Mouse (Mus musculus) stomach, embryonic 15.5 days (tissue): Measurements from ENCODE around the gene Tgds. TPM values are rescaled to one million over a fixed set of nuclear protein-coding genes. Genes with fewer than 3 reads are reported as not detected.
"Not testable (repeated sequence)": the region's sequence is repeated elsewhere in the genome, so short reads cannot be mapped to it uniquely, and the experiment has no call there.

Experiments used
- ATAC-seq: fragments of 200-750 bp; cut with Nextera tagmentation; 2 replicates; pipeline ENCODE4 v1.8.0; 2017; ENCODE audit warnings: low read depth, moderate number of reproducible peaks, moderate TSS enrichment; ENCODE audit not compliant: insufficient read depth, low FRiP score
- H3K27ac ChIP-seq: fragments of 300-500 bp; sonication (generic); 2 replicates; pipeline ENCODE4 v1.5.1; 2015; ENCODE audit warnings: mild to moderate bottlenecking, inconsistent platforms
- H3K27me3 ChIP-seq: fragments of 300-500 bp; sonication (generic); replicated peaks from 2 replicates; pipeline ENCODE4 v1.6.1; 2015; ENCODE audit warnings: inconsistent platforms
- H3K36me3 ChIP-seq: fragments of 300-500 bp; sonication (generic); 2 replicates; pipeline ENCODE4 v1.6.1; 2015; ENCODE audit warnings: inconsistent platforms
- H3K4me1 ChIP-seq: fragments of 300-500 bp; sonication (generic); 2 replicates; pipeline ENCODE4 v1.6.1; 2015; ENCODE audit warnings: inconsistent platforms
- H3K4me2 ChIP-seq: fragments of 300-500 bp; sonication (generic); 2 replicates; pipeline ENCODE4 v1.6.1; 2015; ENCODE audit warnings: mild to moderate bottlenecking, inconsistent platforms
- H3K4me3 ChIP-seq: fragments of 300-500 bp; sonication (generic); replicated peaks from 2 replicates; pipeline ENCODE4 v1.5.1; 2015; ENCODE audit warnings: inconsistent platforms
- H3K9ac ChIP-seq: fragments of 300-500 bp; sonication (generic); 2 replicates; pipeline ENCODE4 v1.6.1; 2015; ENCODE audit warnings: inconsistent platforms
- H3K9me3 ChIP-seq: fragments of 300-500 bp; sonication (generic); 2 replicates; pipeline ENCODE4 v1.6.1; 2016; ENCODE audit warnings: inconsistent platforms
- WGBS: fragments of 180-500 bp; shearing (Covaris S2); methylation state at CpG from one replicate; pipeline ENCODE4 v1.1.7; 2015; 5-methylcytosine and 5-hydroxymethylcytosine counted together
- polyA plus RNA-seq: library from polyadenylated mRNA; unstranded; fragments of >200 nt; fragmentation: Nextera tagmentation; extraction: Ambion mirVana; gene quantifications from 2 replicates; pipeline ENCODE4 v1.2.1, GENCODE M21; 2015

Tgds gene
- polyA plus RNA-seq, 1 experiment from 2014 or later = 34.6 TPM

GRCm38 (mm10) chr14:118156740-118157139, 24.2 kb upstream of the Tgds start:
- H3K4me1 ChIP-seq = no peaks in the 10 kb centered on the region

DNA sequence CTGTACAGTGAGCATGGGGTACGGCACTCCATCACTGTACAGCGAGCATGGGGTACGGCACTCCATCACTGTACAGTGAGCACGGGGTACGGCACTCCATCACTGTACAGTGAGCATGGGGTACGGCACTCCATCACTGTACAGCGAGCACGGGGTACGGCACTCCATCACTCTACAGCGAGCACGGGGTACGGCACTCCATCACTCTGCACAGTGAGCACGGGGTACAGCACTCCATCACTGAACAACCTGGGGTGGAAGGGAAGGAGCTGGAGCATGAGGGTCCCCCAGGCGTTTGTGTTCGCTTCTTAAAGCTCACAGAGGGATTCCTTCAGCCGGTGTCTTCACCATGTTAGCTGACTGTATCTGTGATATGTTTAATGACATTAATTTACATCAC, 23.5 kb upstream of the Tgds start:
- H3K36me3 ChIP-seq = peaks cover 34% of the 10 kb centered on the region
- not testable (repeated sequence) for H3K9me3 ChIP-seq, H3K27me3 ChIP-seq, ATAC-seq, H3K4me1 ChIP-seq, H3K27ac ChIP-seq, H3K4me2 ChIP-seq, H3K4me3 ChIP-seq, H3K9ac ChIP-seq
- 91% methylated on average over 16 of the region's 16 CpGs for WGBS

More at GRCm38 (mm10) chr14:118156740-118157139, 24.2 kb upstream of the Tgds start:
- H3K4me2 ChIP-seq = no peak overlapping the region
- no peak overlapping the region for H3K4me3 ChIP-seq
- H3K36me3 ChIP-seq = peaks cover 39% of the 10 kb centered on the region
- no peaks in the 10 kb centered on the region for H3K9me3 ChIP-seq
- H3K9ac ChIP-seq = no peak overlapping the region
- ATAC-seq = no peak
- no peaks in the 10 kb centered on the region for H3K27me3 ChIP-seq
- H3K27ac ChIP-seq = no peak overlapping the region
- WGBS = 84% methylated on average over 10 of the region's 10 CpGs

DNA sequence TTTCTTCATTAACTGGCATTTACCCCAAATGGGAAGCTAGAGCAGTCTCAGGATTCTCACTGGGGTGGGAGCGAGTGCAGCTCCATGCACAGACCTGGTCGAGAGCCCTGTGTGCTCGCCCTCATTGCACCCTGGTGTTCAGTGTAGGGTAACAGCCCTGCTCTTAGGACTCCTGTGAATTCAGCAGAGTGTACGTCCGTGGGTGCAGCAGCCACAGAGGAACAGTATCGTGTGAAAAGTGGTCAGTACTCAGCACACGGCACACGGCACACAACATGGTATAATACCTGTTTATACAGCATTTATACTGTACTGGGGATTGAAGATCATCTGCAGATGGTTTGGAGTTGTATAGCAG, 19.7 kb upstream of the Tgds start:
- ATAC-seq = no peak
- H3K27ac ChIP-seq = no peak overlapping the region
- peaks cover 15% of the 10 kb centered on the region for H3K36me3 ChIP-seq

GRCm38 (mm10) chr14:118151651-118152293, 19.2 kb upstream of the Tgds start:
- no peak for ATAC-seq
- Histone ChIP-seq H3K9ac (no peak overlapping the region), H3K4me2 (no peak overlapping the region), H3K4me1 (no peaks in the 10 kb centered on the region), H3K4me3 (no peak overlapping the region), H3K9me3 (no peaks in the 10 kb centered on the region), H3K36me3 (peaks cover 13% of the 10 kb centered on the region), H3K27ac (no peak overlapping the region), H3K27me3 (no peaks in the 10 kb centered on the region)
- 64% methylated on average over 5 of the region's 5 CpGs for WGBS

More for the DNA sequence above, 19.7 kb upstream of the Tgds start:
- Histone ChIP-seq H3K27me3 (no peaks in the 10 kb centered on the region), H3K4me2 (no peak overlapping the region), H3K4me3 (no peak overlapping the region), H3K9me3 (no peaks in the 10 kb centered on the region), H3K9ac (no peak overlapping the region), H3K4me1 (no peaks in the 10 kb centered on the region)
- WGBS = 89% methylated on average over 8 of the region's 8 CpGs

DNA sequence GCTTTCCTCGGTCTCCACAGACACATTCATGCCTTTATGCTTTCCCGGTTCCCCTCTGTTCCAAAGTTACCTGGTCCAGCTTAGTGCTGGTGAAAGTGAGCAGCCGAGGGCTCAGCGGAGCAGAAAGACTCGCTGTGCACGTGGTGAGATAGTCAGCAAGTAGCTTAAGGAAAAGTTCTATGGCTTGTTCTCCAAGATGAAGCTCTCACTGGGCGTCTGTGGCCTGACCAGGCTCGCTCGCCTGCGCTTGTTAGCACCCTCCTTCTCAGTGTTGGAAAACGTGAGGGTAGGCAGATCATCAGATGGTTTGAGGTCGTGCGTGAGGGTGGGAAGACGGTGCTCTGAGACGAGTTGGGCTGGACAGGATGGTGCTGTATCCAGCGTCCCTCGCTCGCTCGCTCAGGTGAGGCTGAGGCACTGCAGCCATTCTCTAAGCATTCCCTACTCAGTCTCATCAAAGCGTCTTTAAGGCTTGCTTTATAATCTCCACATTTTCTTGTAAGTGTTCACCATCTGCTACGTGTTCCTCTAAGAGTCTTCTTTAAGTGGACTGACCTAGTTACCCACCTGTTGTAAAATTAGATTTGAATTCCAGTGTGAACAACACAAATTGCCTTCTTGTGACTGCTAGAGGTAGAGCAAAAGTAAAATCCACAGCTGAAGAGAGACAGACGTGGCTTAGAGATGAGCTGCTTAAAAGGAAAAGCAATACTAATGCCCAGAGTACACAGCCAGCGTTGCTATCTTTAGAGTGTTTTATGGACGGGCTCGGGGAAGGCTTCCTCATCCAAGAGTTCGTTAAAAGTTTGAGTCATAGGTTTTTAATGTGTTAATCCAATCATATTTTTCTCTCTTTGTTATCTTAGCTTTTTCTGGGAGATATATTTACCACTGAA, 18.3 kb upstream of the Tgds start:
- 87% methylated on average over 26 of the region's 26 CpGs for WGBS
- Histone ChIP-seq H3K27ac (no peak overlapping the region), H3K9ac (no peak overlapping the region), H3K9me3 (no peaks in the 10 kb centered on the region), H3K36me3 (peaks cover 12% of the 10 kb centered on the region), H3K4me1 (no peaks in the 10 kb centered on the region), H3K27me3 (no peaks in the 10 kb centered on the region), H3K4me3 (no peak overlapping the region), H3K4me2 (no peak overlapping the region)
- no peak for ATAC-seq

- H3K27ac ChIP-seq = no peak overlapping the region
- H3K4me1 ChIP-seq = no peaks in the 10 kb centered on the region
- no peaks in the 10 kb centered on the region for H3K9me3 ChIP-seq
- H3K4me2 ChIP-seq = no peak overlapping the region
- H3K36me3 ChIP-seq = peaks cover 7% of the 10 kb centered on the region
- H3K27me3 ChIP-seq = no peaks in the 10 kb centered on the region
- no peak overlapping the region for H3K9ac ChIP-seq
- 74% methylated on average over 10 of the region's 10 CpGs for WGBS
- no peak for ATAC-seq
- no peak overlapping the region for H3K4me3 ChIP-seq
Observed at GRCm38 (mm10) chr14:118148554-118148953, 16.0 kb upstream of the Tgds start.

GRCm38 (mm10) chr14:118148046-118148445, 15.5 kb upstream of the Tgds start:
- no peaks in the 10 kb centered on the region for H3K27me3 ChIP-seq
- no peak overlapping the region for H3K4me3 ChIP-seq
- H3K9ac ChIP-seq = no peak overlapping the region
- H3K36me3 ChIP-seq = 0 out of 2 replicates have a peak, but pooled peaks cover 5% of the 10 kb centered on the region
- H3K4me2 ChIP-seq = no peak overlapping the region
- no peaks in the 10 kb centered on the region for H3K9me3 ChIP-seq
- WGBS = 90% methylated on average over 13 of the region's 13 CpGs
- H3K27ac ChIP-seq = no peak overlapping the region
- ATAC-seq = no peak
- H3K4me1 ChIP-seq = no peaks in the 10 kb centered on the region

DNA sequence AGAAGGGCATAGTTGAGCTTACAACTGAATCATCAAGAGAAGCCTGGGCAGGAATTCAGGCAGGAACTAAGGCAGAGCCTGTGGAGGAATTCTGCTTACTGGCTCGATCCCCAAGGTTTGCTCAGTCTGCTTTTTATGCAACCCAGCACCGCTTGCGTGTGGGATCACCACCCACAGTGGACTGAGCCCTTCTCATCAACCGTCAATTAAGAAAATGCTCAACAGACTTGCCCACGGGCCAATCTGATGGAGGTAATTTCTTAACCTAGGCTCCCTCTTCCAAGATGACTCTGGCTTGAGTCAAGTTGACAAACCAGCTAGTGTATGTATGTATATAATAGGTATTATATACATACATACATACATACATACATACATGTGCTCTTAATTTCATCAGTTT, 9.7 kb upstream of the Tgds start:
- H3K4me1 ChIP-seq = no peaks in the 10 kb centered on the region
- H3K4me3 ChIP-seq = no peak overlapping the region
- H3K4me2 ChIP-seq = no peak overlapping the region
- no peaks in the 10 kb centered on the region for H3K27me3 ChIP-seq
- WGBS = 93% methylated on average over 5 of the region's 5 CpGs
- no peak overlapping the region for H3K9ac ChIP-seq
- no peak for ATAC-seq
- H3K36me3 ChIP-seq = peaks cover 23% of the 10 kb centered on the region
- no peak overlapping the region for H3K27ac ChIP-seq
- no peaks in the 10 kb centered on the region for H3K9me3 ChIP-seq

DNA sequence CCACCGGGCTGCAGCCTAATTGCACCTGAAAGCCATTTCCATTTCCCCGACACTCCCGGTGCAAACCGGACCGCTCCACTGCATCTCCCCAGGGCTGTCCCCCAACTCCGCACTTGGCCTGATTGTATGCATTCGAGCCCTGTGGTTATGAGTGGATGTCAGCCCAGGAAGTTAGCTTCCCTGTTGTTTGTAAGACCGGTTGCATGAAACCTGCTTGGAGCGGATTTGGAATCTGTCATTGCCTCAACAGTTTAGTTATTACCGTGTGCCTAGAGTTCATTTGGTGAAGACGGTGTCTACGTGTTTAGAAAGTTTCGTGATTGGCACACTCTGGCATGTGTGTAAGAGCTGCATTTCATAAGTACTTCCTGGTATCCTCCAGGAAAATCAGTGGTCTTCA, 4.9 kb upstream of the Tgds start:
- WGBS = 1% methylated on average over 13 of the region's 13 CpGs
- H3K9me3 ChIP-seq = no peaks in the 10 kb centered on the region
- no peaks in the 10 kb centered on the region for H3K27me3 ChIP-seq
- peaks cover 23% of the 10 kb centered on the region for H3K36me3 ChIP-seq
- peak overlapping the region; percentile 92 for H3K4me3 ChIP-seq
- peak overlapping the region; percentile 94 for H3K9ac ChIP-seq
- 0 out of 2 replicates have a peak, but pooled peaks cover 5% of the 10 kb centered on the region for H3K4me1 ChIP-seq
- peak overlapping the region; percentile 83 for H3K4me2 ChIP-seq
- peak overlapping the region; percentile 66 for H3K27ac ChIP-seq
- peak; percentile 5; the same call in 1 of the 2 replicates for ATAC-seq

DNA sequence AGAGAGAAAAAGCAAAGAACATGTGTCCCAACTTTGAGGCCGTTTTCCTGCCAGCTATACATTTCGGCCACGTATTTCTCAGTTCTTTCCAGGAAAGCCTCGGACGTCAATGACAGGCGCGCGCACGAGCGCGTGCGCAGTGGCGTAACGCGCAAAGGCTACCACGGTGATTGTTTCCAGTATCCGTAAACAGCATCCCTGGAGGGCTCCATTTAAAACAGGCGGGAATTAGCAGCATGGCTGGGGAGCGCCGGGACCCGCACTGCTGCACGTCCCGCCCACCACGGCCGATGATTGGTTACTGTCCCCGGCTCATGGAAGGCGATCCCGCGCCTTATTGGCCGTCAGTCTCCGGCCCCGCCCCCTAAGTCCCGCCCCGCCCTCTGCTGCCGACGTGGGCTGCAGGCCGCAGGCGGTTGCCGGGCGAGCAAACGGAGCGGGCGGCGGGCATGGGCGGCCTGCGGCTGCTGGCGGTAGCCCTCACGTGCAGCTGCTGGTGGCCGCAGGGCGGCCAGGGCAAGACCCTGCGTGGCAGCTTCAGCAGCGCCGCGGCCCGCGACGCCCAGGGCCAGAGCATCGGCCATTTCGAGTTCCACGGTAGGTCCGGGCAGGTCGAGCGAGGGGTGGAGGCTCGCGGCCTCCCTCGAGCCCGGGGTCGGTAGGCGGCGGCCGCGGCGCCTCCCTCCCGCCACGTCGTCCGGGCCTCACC, 4.3 kb upstream of the Tgds start, which contains the start of gene Gpr180:
Gene Gpr180, plus strand, starts transcription at position 415 of the 709 bp plus-strand sequence.
- peak within 1 kb of the TSS; percentile 66 for H3K27ac ChIP-seq
- WGBS = under 1% methylated on average over 69 of the region's 77 CpGs
- peaks cover 6% of the 10 kb centered on the region; the same call in 1 of the 2 replicates for H3K4me1 ChIP-seq
- no peaks in the 10 kb centered on the region for H3K9me3 ChIP-seq
- H3K9ac ChIP-seq = peak within 1 kb of the TSS; percentile 94
- H3K4me2 ChIP-seq = peak within 1 kb of the TSS; percentile 83
- H3K27me3 ChIP-seq = no peaks in the 10 kb centered on the region
- ATAC-seq = peak; percentile 96
- peak within 1 kb of the TSS; percentile 92 for H3K4me3 ChIP-seq
- peaks cover 23% of the 10 kb centered on the region for H3K36me3 ChIP-seq

DNA sequence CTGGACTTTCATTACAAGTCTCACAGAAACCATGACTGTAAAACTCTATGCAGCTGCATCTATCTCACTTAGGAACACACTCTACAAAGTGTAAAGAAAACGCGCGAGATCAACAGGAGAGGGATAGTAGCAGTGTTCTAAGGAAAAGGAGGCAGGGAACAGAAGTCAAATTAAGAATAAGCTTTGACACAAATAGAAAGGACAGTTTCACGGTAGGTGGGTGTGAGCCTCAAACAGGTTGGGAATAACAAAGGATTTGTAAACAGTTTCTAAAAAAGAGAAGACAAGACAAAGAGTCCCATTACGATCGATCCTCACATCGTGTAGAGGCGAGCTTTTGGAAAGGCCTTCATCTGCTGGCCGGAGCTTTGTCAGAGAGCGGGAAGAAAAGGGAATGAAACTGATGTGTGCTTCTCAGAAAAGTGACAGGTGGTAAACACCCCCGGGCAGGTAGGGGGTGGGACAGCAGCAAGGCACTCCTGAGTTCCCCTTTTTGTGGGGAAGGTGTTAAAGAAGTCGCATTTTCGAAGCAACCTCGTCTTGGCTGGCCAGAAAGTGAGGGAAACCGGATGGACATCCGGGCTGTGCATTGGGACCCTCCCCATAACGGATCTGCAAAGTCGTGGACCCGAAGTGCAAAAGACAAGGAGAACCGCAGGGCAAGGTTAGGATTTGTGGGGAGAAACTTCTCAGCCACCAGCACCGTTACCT, 469 bp downstream of the Tgds start:
- 9% methylated on average over 21 of the region's 21 CpGs for WGBS
- no peaks in the 10 kb centered on the region for H3K9me3 ChIP-seq
- H3K27me3 ChIP-seq = no peaks in the 10 kb centered on the region
- H3K4me3 ChIP-seq = peak overlapping the region; percentile 78
- H3K4me2 ChIP-seq = peak overlapping the region; percentile 72
- no peaks in the 10 kb centered on the region for H3K36me3 ChIP-seq
- H3K4me1 ChIP-seq = peaks cover 14% of the 10 kb centered on the region
- H3K9ac ChIP-seq = peak overlapping the region; percentile 26; the same call in 1 of the 2 replicates
- peak; percentile 0; the same call in 1 of the 2 replicates for ATAC-seq
- no peak overlapping the region for H3K27ac ChIP-seq
